Mouse (Mus musculus): ENCODE data around the gene Fam50b. TPM values are rescaled to one million over a fixed set of nuclear protein-coding genes. Genes with fewer than 3 reads are reported as not detected.

Gene Fam50b
- total RNA-seq, 2 experiments from 2014 or later = not detected

- ATAC-seq (replicated peaks; ENCODE audit: poor library complexity, severe bottlenecking) = no peak
Measured at GRCm38 (mm10) chr13:34789176-34789818, 54.6 kb downstream of the Fam50b start.

GRCm38 (mm10) chr13:34793066-34793465 lies 58.4 kb downstream of the Fam50b start:
- ATAC-seq (replicated peaks; ENCODE audit: poor library complexity, severe bottlenecking) = peak; percentile 57; the same call in 1 of the 2 replicates

GRCm38 (mm10) chr13:34793816-34794215 lies 59.2 kb downstream of the Fam50b start:
- peak; percentile 44; the same call in 1 of the 2 replicates for ATAC-seq (replicated peaks; ENCODE audit: poor library complexity, severe bottlenecking)

DNA sequence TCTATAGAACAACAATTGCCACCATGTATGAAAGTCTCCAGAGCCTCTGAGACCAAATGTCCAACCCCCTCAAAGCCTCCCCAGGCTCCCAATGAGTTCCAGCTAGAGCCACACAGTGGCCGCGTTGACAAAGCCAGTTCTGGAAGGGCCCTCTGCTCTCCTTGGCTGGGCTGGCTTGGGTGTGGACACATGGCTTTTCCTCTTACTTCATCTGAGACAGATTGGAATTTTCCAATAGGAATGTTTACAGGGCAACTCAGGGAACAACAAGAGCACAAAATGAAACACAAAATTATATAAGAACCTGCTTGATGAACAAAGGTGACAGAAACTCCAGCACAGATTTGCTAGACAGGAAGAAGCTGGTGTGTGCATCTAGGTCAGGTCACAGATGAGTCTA lies 59.8 kb downstream of the Fam50b start:
- ATAC-seq (replicated peaks; ENCODE audit: poor library complexity, severe bottlenecking) = no peak

Other genes with a start within 250 kb of the Fam50b start
- gene Pxdc1, start 81.4 kb upstream of the Fam50b start, total RNA-seq (2014; fragmentation: Nextera tagmentation) = not detected in 2 replicates
- gene Pxdc1, start 81.4 kb upstream of the Fam50b start, total RNA-seq (2017) = not detected in 2 replicates
- 124 and 139 TPM in 2 replicates for gene Prpf4b, start 140.5 kb downstream of the Fam50b start, total RNA-seq (2014; fragmentation: Nextera tagmentation)
- gene Prpf4b, start 140.5 kb downstream of the Fam50b start, total RNA-seq (2017) = 129 and 142 TPM in 2 replicates
- not detected in 2 replicates for gene Fam217a, start 189.5 kb downstream of the Fam50b start, total RNA-seq (2014; fragmentation: Nextera tagmentation)
- not detected in 2 replicates for gene Fam217a, start 189.5 kb downstream of the Fam50b start, total RNA-seq (2017)
- not detected in 2 replicates for gene 4933417A18Rik, start 189.6 kb downstream of the Fam50b start, total RNA-seq (2014; fragmentation: Nextera tagmentation)
- not detected in 2 replicates for gene 4933417A18Rik, start 189.6 kb downstream of the Fam50b start, total RNA-seq (2017)
- gene Eci3, start 229.0 kb downstream of the Fam50b start, total RNA-seq (2014; fragmentation: Nextera tagmentation) = not detected in 2 replicates
- not detected in 2 replicates for gene Eci3, start 229.0 kb downstream of the Fam50b start, total RNA-seq (2017)

All from granulocyte monocyte progenitor cell, adult 5-6 weeks (primary cell).